Mouse (Mus musculus): ENCODE results near the gene Actn4.
A peak's percentile ranks its signal among the peaks of the same experiment; 100 is the strongest.

The Actn4 gene

GRCm38 (mm10) chr7:28961927-28962670, at the start of gene Actn4:
Actn4 (minus strand) TSS chr7:28962340.
- DNase-seq = peak; percentile 100

- DNase-seq = no peak
Observed at GRCm38 (mm10) chr7:29008714-29009113, 46.6 kb upstream of the Actn4 start.

- no peak for DNase-seq
Observed at GRCm38 (mm10) chr7:29008171-29008570, 46.0 kb upstream of the Actn4 start.

GRCm38 (mm10) chr7:29007224-29008101, 45.3 kb upstream of the Actn4 start:
- DNase-seq = no peak

GRCm38 (mm10) chr7:29000651-29001605, 38.8 kb upstream of the Actn4 start:
- DNase-seq = peak; percentile 54 to 68

- DNase-seq = no peak
Observed at GRCm38 (mm10) chr7:28993402-28993801, 31.3 kb upstream of the Actn4 start.

GRCm38 (mm10) chr7:28992997-28993396, 30.9 kb upstream of the Actn4 start:
- no peak for DNase-seq

GRCm38 (mm10) chr7:28991616-28992015, 29.5 kb upstream of the Actn4 start:
- DNase-seq = no peak

- DNase-seq = no peak
Observed at GRCm38 (mm10) chr7:28990766-28991273, 28.7 kb upstream of the Actn4 start.

- DNase-seq = no peak
Observed at GRCm38 (mm10) chr7:28985207-28985606, 23.1 kb upstream of the Actn4 start.

- no peak for DNase-seq
Observed at GRCm38 (mm10) chr7:28984452-28984851, 22.3 kb upstream of the Actn4 start.

- DNase-seq = no peak
Observed at GRCm38 (mm10) chr7:28983849-28984248, 21.7 kb upstream of the Actn4 start.

- DNase-seq = peak in 1 of 2 experiments; percentile 30
Observed at GRCm38 (mm10) chr7:28983141-28983564, 21.0 kb upstream of the Actn4 start.

GRCm38 (mm10) chr7:28982274-28983013, 20.3 kb upstream of the Actn4 start:
- peak in 1 of 2 experiments; percentile 32 for DNase-seq

GRCm38 (mm10) chr7:28981651-28982273, 19.6 kb upstream of the Actn4 start, which contains the start of the genes Eif3k and Map4k1:
Eif3k (minus strand) TSS chr7:28981864.
Map4k1 (plus strand) TSS chr7:28982050.
- peak; percentile 96 to 98 for DNase-seq

GRCm38 (mm10) chr7:28977556-28977955, 15.4 kb upstream of the Actn4 start:
- no peak for DNase-seq

- peak; percentile 29 to 41 for DNase-seq
Observed at GRCm38 (mm10) chr7:28973025-28973424, 10.9 kb upstream of the Actn4 start.

- DNase-seq = peak; percentile 89 to 93
Observed at GRCm38 (mm10) chr7:28972542-28972985, 10.4 kb upstream of the Actn4 start.

- no peak for DNase-seq
Observed at GRCm38 (mm10) chr7:28971770-28972269, 9.7 kb upstream of the Actn4 start.

- DNase-seq = no peak
Observed at GRCm38 (mm10) chr7:28971029-28971428, 8.9 kb upstream of the Actn4 start.
